Mouse (Mus musculus) intestine, embryonic 16.5 days (tissue): ENCODE data around the gene Pex5l. TPM values are rescaled to one million over a fixed set of nuclear protein-coding genes. Genes with fewer than 3 reads are reported as not detected.

Experiments used
- ATAC-seq: fragments of 200-750 bp; cut with Nextera tagmentation; 2 replicates; pipeline ENCODE4 v1.8.0; 2017; ENCODE audit warnings: moderate TSS enrichment, moderate library complexity
- H3K27ac ChIP-seq: fragments of 300-500 bp; sonication (generic); 2 replicates; pipeline ENCODE4 v1.5.1; 2014; ENCODE audit warnings: mild to moderate bottlenecking, low read length
- H3K27me3 ChIP-seq: fragments of 300-500 bp; sonication (generic); replicated peaks from 2 replicates; pipeline ENCODE4 v1.6.1; 2014; ENCODE audit warnings: low read length, control low read depth, mixed read lengths; ENCODE audit not compliant: control insufficient read depth, insufficient read depth
- H3K36me3 ChIP-seq: fragments of 300-500 bp; sonication (generic); 2 replicates; pipeline ENCODE4 v1.6.1; 2014; ENCODE audit warnings: low read length, control low read depth; ENCODE audit not compliant: control insufficient read depth, insufficient read depth
- H3K4me1 ChIP-seq: fragments of 300-500 bp; sonication (generic); 2 replicates; pipeline ENCODE4 v1.6.1; 2014; ENCODE audit warnings: low read length, control low read depth, mixed read lengths; ENCODE audit not compliant: control insufficient read depth, insufficient read depth
- H3K4me2 ChIP-seq: fragments of 300-500 bp; sonication (generic); 2 replicates; pipeline ENCODE4 v1.6.1; 2014; ENCODE audit warnings: low read depth, low read length, control low read depth
- H3K4me3 ChIP-seq: fragments of 300-500 bp; sonication (generic); 2 replicates; pipeline ENCODE4 v1.5.1; 2014; ENCODE audit warnings: mild to moderate bottlenecking, low read length
- H3K9ac ChIP-seq: fragments of 300-500 bp; sonication (generic); 2 replicates; pipeline ENCODE4 v1.6.1; 2014; ENCODE audit warnings: low read depth, low read length
- H3K9me3 ChIP-seq: fragments of 300-500 bp; sonication (generic); 2 replicates; pipeline ENCODE4 v1.6.1; 2016; ENCODE audit warnings: low read length, control low read depth; ENCODE audit not compliant: control insufficient read depth
- WGBS: fragments of 180-500 bp; shearing (Covaris S2); extraction: QIAGEN DNeasy Blood & Tissue Kit; methylation state at CpG from one replicate; pipeline ENCODE4 v1.1.7; 2014; 5-methylcytosine and 5-hydroxymethylcytosine counted together
- polyA plus RNA-seq: library from polyadenylated mRNA; unstranded; fragments of >200 nt; fragmentation: Nextera tagmentation; extraction: Ambion mirVana; gene quantifications from 2 replicates; pipeline ENCODE4 v1.2.1, GENCODE M21; 2015

Gene Pex5l
- polyA plus RNA-seq, 1 experiment from 2014 or later, result 0.32 TPM

- no peak overlapping the region for H3K9ac ChIP-seq
- no peaks in the 10 kb centered on the region for H3K4me1 ChIP-seq
- H3K4me2 ChIP-seq, result no peak overlapping the region
- no peak overlapping the region for H3K27ac ChIP-seq
- no peak for ATAC-seq
- H3K9me3 ChIP-seq, result no peaks in the 10 kb centered on the region
- H3K27me3 ChIP-seq, result no peaks in the 10 kb centered on the region
- no peaks in the 10 kb centered on the region for H3K36me3 ChIP-seq
- no peak overlapping the region for H3K4me3 ChIP-seq
- WGBS, result 65% methylated on average over 6 of the region's 6 CpGs
Observed at GRCm38 (mm10) chr3:32979238-32979637, 163.8 kb downstream of the Pex5l start.

DNA sequence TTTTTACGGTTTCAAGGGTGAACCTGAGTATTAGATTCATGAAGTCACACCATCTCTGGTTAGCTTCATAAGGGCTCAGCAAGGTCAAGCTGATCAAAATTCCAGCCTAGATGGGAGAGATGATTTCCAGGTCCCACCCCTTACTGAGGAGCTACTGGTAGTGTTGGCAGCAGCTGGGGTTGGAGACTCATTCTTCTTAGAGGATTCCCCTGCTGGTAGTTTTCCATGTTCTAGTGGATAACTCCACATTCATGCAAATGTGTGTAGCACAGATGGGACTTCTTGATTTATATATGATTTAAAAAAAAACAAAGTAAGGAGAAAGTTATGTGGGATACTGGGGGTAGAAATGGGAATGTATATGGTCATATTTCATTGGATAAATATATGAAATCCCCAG lies 172.8 kb downstream of the Pex5l start:
- ATAC-seq, result no peak
- Histone ChIP-seq H3K9me3 (no peaks in the 10 kb centered on the region), H3K9ac (no peak overlapping the region), H3K36me3 (no peaks in the 10 kb centered on the region), H3K27me3 (no peaks in the 10 kb centered on the region), H3K4me3 (no peak overlapping the region), H3K4me2 (no peak overlapping the region), H3K4me1 (no peaks in the 10 kb centered on the region), H3K27ac (no peak overlapping the region)
- 80% methylated on average over 1 of the region's 1 CpGs for WGBS

DNA sequence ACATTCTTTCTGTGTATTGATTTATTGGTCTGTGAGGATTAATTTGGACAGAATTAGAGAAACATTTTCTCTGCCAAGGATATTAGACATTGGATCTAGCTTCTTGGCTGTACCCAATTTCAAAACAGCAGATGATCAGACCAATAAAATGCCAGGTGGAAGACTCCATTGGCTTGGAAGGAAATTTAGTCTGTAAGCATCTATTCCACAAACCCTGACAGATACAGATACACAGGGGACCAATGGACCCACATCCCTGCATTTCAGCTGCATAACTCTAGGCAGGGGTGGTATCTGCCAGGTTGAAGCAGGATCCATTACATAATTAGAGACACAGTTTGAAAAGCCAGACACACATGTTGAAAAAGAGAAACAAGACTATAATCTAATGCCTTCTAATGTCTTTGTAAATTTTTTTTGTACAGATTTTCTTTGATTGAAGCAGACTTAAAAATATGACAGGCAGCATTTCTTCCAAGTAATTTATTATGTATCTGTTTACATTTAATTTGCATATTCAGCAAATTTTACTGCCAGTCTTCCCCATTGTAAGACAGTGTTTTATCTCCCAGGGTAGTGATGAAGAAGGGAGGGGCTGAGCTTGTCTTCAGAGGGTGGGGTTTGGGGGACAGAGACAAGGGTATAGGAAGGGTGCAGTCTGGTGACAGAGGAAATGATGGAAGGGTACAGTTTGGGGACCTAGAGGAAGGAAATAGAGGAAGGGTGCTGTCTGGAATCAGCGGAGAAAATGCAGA lies 174.2 kb downstream of the Pex5l start:
- no peak overlapping the region for H3K27ac ChIP-seq
- no peak for ATAC-seq
- H3K4me2 ChIP-seq, result no peak overlapping the region
- H3K27me3 ChIP-seq, result no peaks in the 10 kb centered on the region
- no peaks in the 10 kb centered on the region for H3K9me3 ChIP-seq
- H3K36me3 ChIP-seq, result no peaks in the 10 kb centered on the region
- no peak overlapping the region for H3K4me3 ChIP-seq
- no peaks in the 10 kb centered on the region for H3K4me1 ChIP-seq
- no peak overlapping the region for H3K9ac ChIP-seq
- 80% methylated on average over 1 of the region's 1 CpGs for WGBS

GRCm38 (mm10) chr3:32965528-32965927 lies 177.5 kb downstream of the Pex5l start:
- WGBS, result 0% methylated on average over 2 of the region's 2 CpGs
- Histone ChIP-seq H3K27me3 (no peaks in the 10 kb centered on the region), H3K36me3 (no peaks in the 10 kb centered on the region), H3K4me3 (no peak overlapping the region), H3K9ac (no peak overlapping the region), H3K4me2 (no peak overlapping the region), H3K27ac (no peak overlapping the region), H3K4me1 (no peaks in the 10 kb centered on the region), H3K9me3 (no peaks in the 10 kb centered on the region)
- ATAC-seq, result no peak

- WGBS, result 78% methylated on average over 3 of the region's 3 CpGs
- Histone ChIP-seq H3K4me3 (no peak overlapping the region), H3K9me3 (no peaks in the 10 kb centered on the region), H3K9ac (no peak overlapping the region), H3K4me1 (no peaks in the 10 kb centered on the region), H3K36me3 (no peaks in the 10 kb centered on the region), H3K27me3 (no peaks in the 10 kb centered on the region), H3K4me2 (no peak overlapping the region), H3K27ac (no peak overlapping the region)
- no peak for ATAC-seq
Observed at GRCm38 (mm10) chr3:32961494-32961893, 181.6 kb downstream of the Pex5l start.

DNA sequence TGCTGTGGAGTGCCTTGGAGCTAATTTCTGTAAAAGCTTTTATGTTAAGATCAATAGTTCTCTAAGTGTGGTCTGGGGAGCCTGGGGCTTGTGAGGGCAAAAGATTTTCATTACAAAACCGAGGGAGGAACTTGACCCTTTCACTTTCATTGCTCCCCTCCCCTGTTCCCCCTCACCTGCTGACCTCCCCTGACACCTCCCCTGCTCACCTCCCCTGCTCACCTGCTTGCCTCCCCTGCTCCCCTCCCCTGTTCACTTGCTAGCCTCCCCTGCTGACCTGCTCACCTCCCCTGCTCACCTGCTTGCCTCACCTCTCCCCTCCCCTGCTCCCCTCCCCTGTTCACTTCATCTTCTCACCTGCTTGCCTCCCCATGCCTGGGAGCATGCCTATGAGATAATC lies 191.7 kb downstream of the Pex5l start:
- no peak overlapping the region for H3K9ac ChIP-seq
- no peak for ATAC-seq
- no peaks in the 10 kb centered on the region for H3K9me3 ChIP-seq
- H3K36me3 ChIP-seq, result no peaks in the 10 kb centered on the region
- no peak overlapping the region for H3K4me3 ChIP-seq
- no peaks in the 10 kb centered on the region for H3K4me1 ChIP-seq
- H3K27me3 ChIP-seq, result no peaks in the 10 kb centered on the region
- WGBS, result 9% methylated on average over 1 of the region's 1 CpGs
- H3K27ac ChIP-seq, result no peak overlapping the region
- no peak overlapping the region for H3K4me2 ChIP-seq

DNA sequence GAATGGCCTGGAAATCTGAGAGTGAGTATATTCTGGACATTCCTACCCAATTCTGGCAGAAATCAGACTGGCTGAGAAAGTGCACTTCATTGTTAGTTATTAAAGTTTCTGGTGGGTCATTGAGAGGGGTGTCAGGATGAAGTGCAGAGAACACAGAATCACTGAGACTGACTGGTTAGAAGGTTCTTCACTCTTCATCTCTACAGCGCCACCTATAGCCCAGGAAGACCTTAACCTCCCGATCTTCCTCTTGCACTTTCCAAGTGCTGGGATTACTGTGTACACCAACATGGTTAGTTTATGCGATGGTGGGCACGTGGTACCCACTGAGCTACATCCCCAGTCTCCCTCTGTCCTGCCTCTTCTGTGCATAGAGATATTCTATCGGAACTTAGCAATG lies 195.6 kb downstream of the Pex5l start:
- Histone ChIP-seq H3K4me2 (no peak overlapping the region), H3K4me3 (no peak overlapping the region), H3K9ac (no peak overlapping the region), H3K36me3 (no peaks in the 10 kb centered on the region), H3K27ac (no peak overlapping the region), H3K4me1 (no peaks in the 10 kb centered on the region), H3K27me3 (no peaks in the 10 kb centered on the region), H3K9me3 (no peaks in the 10 kb centered on the region)
- no peak for ATAC-seq
- WGBS, result 91% methylated on average over 5 of the region's 5 CpGs

DNA sequence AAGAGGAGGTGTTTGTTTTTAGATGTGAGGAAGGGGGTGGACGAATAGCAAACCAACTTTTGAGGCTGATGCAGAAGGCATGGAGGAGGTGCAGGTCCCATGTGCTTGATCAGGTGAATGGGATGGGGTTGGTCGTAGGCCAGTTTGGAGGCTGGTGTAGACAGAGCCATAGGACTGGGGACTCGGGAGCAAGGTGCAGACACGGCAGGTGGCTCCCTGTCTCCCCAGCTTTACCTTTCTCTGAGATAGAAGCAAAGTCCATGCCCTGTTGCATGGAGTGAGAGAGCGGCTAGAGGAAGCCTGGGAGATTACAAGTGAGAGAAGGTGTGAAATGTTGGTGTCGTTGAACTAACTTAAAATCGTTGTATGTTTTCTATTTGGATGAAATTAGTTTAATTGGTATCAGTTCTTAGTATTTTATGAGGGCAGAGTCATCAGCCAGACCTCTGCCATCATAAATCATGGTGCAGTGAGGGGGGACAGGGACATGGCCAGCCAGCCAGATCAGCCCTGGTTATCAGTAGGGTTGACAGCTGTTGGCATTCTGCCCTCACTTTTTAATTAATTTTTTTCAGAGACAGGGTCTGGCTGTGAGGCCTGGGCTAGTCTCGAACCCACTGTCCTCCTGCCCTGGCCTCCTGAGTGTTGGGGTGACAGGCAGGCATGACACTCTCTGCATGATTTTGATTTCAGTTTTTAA lies 203.1 kb downstream of the Pex5l start:
- no peaks in the 10 kb centered on the region for H3K36me3 ChIP-seq
- peak; percentile 88 for ATAC-seq
- H3K27me3 ChIP-seq, result no peaks in the 10 kb centered on the region
- no peaks in the 10 kb centered on the region for H3K9me3 ChIP-seq
- peaks cover 4% of the 10 kb centered on the region; the same call in 1 of the 2 replicates for H3K4me1 ChIP-seq
- H3K4me2 ChIP-seq, result no peak overlapping the region
- no peak overlapping the region for H3K27ac ChIP-seq
- H3K4me3 ChIP-seq, result no peak overlapping the region
- WGBS, result 45% methylated on average over 8 of the region's 8 CpGs
- no peak overlapping the region for H3K9ac ChIP-seq

GRCm38 (mm10) chr3:32924168-32924567 lies 218.9 kb downstream of the Pex5l start:
- Histone ChIP-seq H3K9me3 (peaks cover 3% of the 10 kb centered on the region; the same call in 1 of the 2 replicates), H3K9ac (no peak overlapping the region), H3K27ac (no peak overlapping the region), H3K36me3 (no peaks in the 10 kb centered on the region), H3K4me1 (no peaks in the 10 kb centered on the region), H3K4me2 (no peak overlapping the region), H3K4me3 (no peak overlapping the region), H3K27me3 (no peaks in the 10 kb centered on the region)
- no peak for ATAC-seq
- WGBS, result 82% methylated on average over 6 of the region's 6 CpGs
